Mouse (Mus musculus) ovary, postnatal 14 days (tissue): ENCODE data around the gene Gm6121.
"Not testable (repeated sequence)": the region's sequence is repeated elsewhere in the genome, so short reads cannot be mapped to it uniquely, and the experiment has no call there.

ENCODE experiments used
- DNase-seq: peaks from one replicate; pipeline ENCODE4 v3.0.0; 2022; ENCODE audit warnings: low spot score

Gm6121 gene

GRCm38 (mm10) chrX:26935597-26935996, at the start of gene Gm6121:
Gm6121 (minus strand) TSS chrX:26935697.
- not testable (repeated sequence) for DNase-seq
